Mouse (Mus musculus) cerebellum, adult (tissue): Measurements from ENCODE around the gene Ank2.

Experiments
- ATAC-seq: cut with Nextera tagmentation; 2 replicates; pipeline ENCODE4 v1.9.2; 2017; ENCODE audit warnings: mild to moderate bottlenecking, moderate library complexity, mixed read lengths; ENCODE audit not compliant: insufficient number of reproducible peaks, low FRiP score, low TSS enrichment

Ank2 gene

GRCm38 (mm10) chr3:127257969-127258368 is 241.2 kb downstream of the Ank2 start:
- ATAC-seq, result peak; percentile 67

- peak; percentile 71 for ATAC-seq
These were observed 241.7 kb downstream of the Ank2 start for GRCm38 (mm10) chr3:127257279-127257925.

GRCm38 (mm10) chr3:127256681-127257080 is 242.5 kb downstream of the Ank2 start:
- no peak for ATAC-seq

GRCm38 (mm10) chr3:127250930-127251329 is 248.2 kb downstream of the Ank2 start:
- no peak for ATAC-seq

- ATAC-seq, result no peak
These were observed 250.5 kb downstream of the Ank2 start for GRCm38 (mm10) chr3:127248611-127249010.

GRCm38 (mm10) chr3:127246989-127247708 is 252.0 kb downstream of the Ank2 start:
- no peak for ATAC-seq

- no peak for ATAC-seq
These were observed 255.1 kb downstream of the Ank2 start for GRCm38 (mm10) chr3:127243928-127244642.

- ATAC-seq, result no peak
These were observed 256.8 kb downstream of the Ank2 start for GRCm38 (mm10) chr3:127242234-127242810.

GRCm38 (mm10) chr3:127235271-127235670 is 263.9 kb downstream of the Ank2 start:
- no peak for ATAC-seq

GRCm38 (mm10) chr3:127225799-127226730 is 273.1 kb downstream of the Ank2 start:
- ATAC-seq, result peak; percentile 77

GRCm38 (mm10) chr3:127225167-127225798 is 273.9 kb downstream of the Ank2 start:
- ATAC-seq, result peak; percentile 54

- no peak for ATAC-seq
These were observed 274.6 kb downstream of the Ank2 start for GRCm38 (mm10) chr3:127224315-127225166.

- no peak for ATAC-seq
These were observed 277.1 kb downstream of the Ank2 start for GRCm38 (mm10) chr3:127222086-127222485.

GRCm38 (mm10) chr3:127220859-127221258 is 278.3 kb downstream of the Ank2 start:
- no peak for ATAC-seq

GRCm38 (mm10) chr3:127213534-127213933 is 285.6 kb downstream of the Ank2 start:
- no peak for ATAC-seq

- no peak for ATAC-seq
These were observed 288.0 kb downstream of the Ank2 start for GRCm38 (mm10) chr3:127211119-127211518.

- ATAC-seq, result no peak
These were observed 288.6 kb downstream of the Ank2 start for GRCm38 (mm10) chr3:127210552-127210951.

- no peak for ATAC-seq
These were observed 290.3 kb downstream of the Ank2 start for GRCm38 (mm10) chr3:127208871-127209270.
